33 mouse cellular contexts compared by ENCODE assay signal in genomic region chr11:53682170-53682569, GRCm38 (mm10). TPM values are rescaled to one million over a fixed set of nuclear protein-coding genes. Genes with fewer than 3 reads are reported as not detected.
DNase-seq lines count a peak whose midpoint lies in the region; ATAC-seq and TF ChIP-seq lines count a peak whose summit lies in the region.
"Had no signal": no experiment of that assay in that cellular context is flagged by ENCODE, and none has a peak within 500 bp of the region (broad histone marks: within the 10 kb centered on the region; RNA-seq: fewer than 3 reads in every experiment).

No protein-coding gene starts in this region.

- no peak overlapping the region for H3K4me2 ChIP-seq in heart, embryonic 11.5 days
- no peak overlapping the region for H3K4me2 ChIP-seq in heart, postnatal 0 days (ENCODE audit: low read depth, low read length)
- H3K4me2 ChIP-seq: embryonic facial prominence, embryonic 13.5 days; hindbrain, embryonic 15.5 days; midbrain, embryonic 12.5 days; neural tube, embryonic 15.5 days had no signal

- H3K27me3 ChIP-seq in heart, embryonic 10.5 days (ENCODE audit: insufficient read depth, poor library complexity, severe bottlenecking), result no peaks in the 10 kb centered on the region
- H3K27me3 ChIP-seq in heart, embryonic 11.5 days (ENCODE audit: control insufficient read depth, insufficient read depth, low read length), result no peaks in the 10 kb centered on the region
- no peaks in the 10 kb centered on the region for H3K27me3 ChIP-seq in heart, postnatal 0 days (ENCODE audit: control insufficient read depth, insufficient read depth, low read length)
- H3K27me3 ChIP-seq: CH12.LX; embryonic facial prominence, embryonic 13.5 days; hindbrain, embryonic 15.5 days; midbrain, embryonic 12.5 days; neural tube, embryonic 15.5 days had no signal

- no peaks in the 10 kb centered on the region for H3K9me3 ChIP-seq in heart, embryonic 10.5 days
- H3K9me3 ChIP-seq in heart, embryonic 11.5 days (replicated peaks; ENCODE audit: control insufficient read depth, low read length), result no peaks in the 10 kb centered on the region
- no peaks in the 10 kb centered on the region for H3K9me3 ChIP-seq in heart, postnatal 0 days (replicated peaks; ENCODE audit: control insufficient read depth, low read length)
- H3K9me3 ChIP-seq: embryonic facial prominence, embryonic 13.5 days; G1E; hindbrain, embryonic 15.5 days; midbrain, embryonic 12.5 days; neural tube, embryonic 15.5 days had no signal

- TF ChIP-seq CTCF in heart, postnatal 0 days (IDR thresholded peaks at IDR 0.05; ENCODE audit: low read depth), result no peak

- no peak overlapping the region for H3K4me3 ChIP-seq in heart, embryonic 10.5 days
- no peak overlapping the region for H3K4me3 ChIP-seq in heart, embryonic 11.5 days (ENCODE audit: low read depth, low read length)
- no peak overlapping the region for H3K4me3 ChIP-seq in heart, postnatal 0 days (ENCODE audit: low read depth, low read length)
- H3K4me3 ChIP-seq: embryonic facial prominence, embryonic 13.5 days; hindbrain, embryonic 15.5 days; left cerebral cortex, adult 2 months; midbrain, embryonic 12.5 days; neural tube, embryonic 15.5 days had no signal

- no peak overlapping the region for H3K9ac ChIP-seq in heart, embryonic 11.5 days (ENCODE audit: low read depth, low read length)
- H3K9ac ChIP-seq in heart, postnatal 0 days (replicated peaks; ENCODE audit: low read depth, low read length), result no peak overlapping the region
- H3K9ac ChIP-seq: embryonic facial prominence, embryonic 13.5 days; hindbrain, embryonic 15.5 days; liver, embryonic 14.5 days; midbrain, embryonic 12.5 days; neural tube, embryonic 15.5 days had no signal

- H3K36me3 ChIP-seq in heart, embryonic 10.5 days, result peaks cover 44% of the 10 kb centered on the region
- no peaks in the 10 kb centered on the region; the same call in none of the 2 replicates for H3K36me3 ChIP-seq in heart, embryonic 11.5 days (ENCODE audit: control insufficient read depth, insufficient read depth, low read length)
- peaks cover 17% of the 10 kb centered on the region for H3K36me3 ChIP-seq in heart, postnatal 0 days (replicated peaks; ENCODE audit: control insufficient read depth, insufficient read depth, low read length)

- peaks cover 4% of the 10 kb centered on the region; the same call in 1 of the 2 replicates for H3K4me1 ChIP-seq in heart, embryonic 10.5 days
- H3K4me1 ChIP-seq in heart, embryonic 11.5 days (ENCODE audit: control insufficient read depth, insufficient read depth, low read length), result peaks cover 9% of the 10 kb centered on the region
- peaks cover 5% of the 10 kb centered on the region for H3K4me1 ChIP-seq in heart, postnatal 0 days (ENCODE audit: control insufficient read depth, insufficient read depth)
- H3K4me1 ChIP-seq: embryonic facial prominence, embryonic 13.5 days; hindbrain, embryonic 15.5 days; midbrain, embryonic 12.5 days; neural tube, embryonic 15.5 days had no signal

- no peak for TF ChIP-seq EP300 in heart, postnatal 0 days (IDR thresholded peaks at IDR 0.05; ENCODE audit: low read depth)

- 68% methylated on average over 2 of the region's 2 CpGs for WGBS in heart, embryonic 10.5 days
- 53% methylated on average over 2 of the region's 2 CpGs for WGBS in heart, embryonic 11.5 days (ENCODE audit: insufficient replicate concordance)
- WGBS in heart, postnatal 0 days, result 21% methylated on average over 2 of the region's 2 CpGs

- H3K27ac ChIP-seq in heart, embryonic 10.5 days, result no peak overlapping the region
- H3K27ac ChIP-seq in heart, embryonic 11.5 days (ENCODE audit: low read depth, low read length), result 0 out of 2 replicates have a peak overlapping the region, but pooled peaks have one; percentile 10
- H3K27ac ChIP-seq in heart, postnatal 0 days (ENCODE audit: low read depth), result peak overlapping the region; percentile 73
- H3K27ac ChIP-seq: embryonic facial prominence, embryonic 13.5 days; hindbrain, embryonic 15.5 days; left cerebral cortex, adult 2 months; liver, embryonic 14.5 days; midbrain, embryonic 12.5 days; neural tube, embryonic 15.5 days; stomach, postnatal 0 days had no signal

- peak; percentile 14 to 27 for DNase-seq in heart, adult 18-20 months
- DNase-seq in heart, embryonic 10.5 days (ENCODE audit: low spot score), result no peak
- peak; percentile 42 for DNase-seq in 3T3-L1 (ENCODE audit: low read depth, low spot score)
- peak; percentile 78 for DNase-seq in heart, postnatal 0 days (ENCODE audit: low spot score)
- DNase-seq in gastrocnemius, adult 18-20 months (ENCODE audit: low spot score), result no peak
- DNase-seq in right cerebral cortex, postnatal 36 days (ENCODE audit: low spot score in 2 of 2), result no peak
- DNase-seq: adrenal gland, postnatal 14 days; cerebellum, adult 2 months; cerebellum, postnatal 25 days; gastrocnemius, postnatal 25 days; kidney, adult 2 months; kidney, postnatal 10 days; right cerebral cortex, adult 18-20 months had no signal

- ATAC-seq in heart, embryonic 11.5 days (replicated peaks; ENCODE audit: insufficient number of reproducible peaks, low FRiP score, low TSS enrichment), result no peak
- ATAC-seq in heart, postnatal 0 days (ENCODE audit: insufficient read depth, low read depth), result peak; percentile 89
- no peak for ATAC-seq in CD4-positive, CD25-positive, alpha-beta regulatory T cell, adult 4 months
- ATAC-seq: activated CD4-positive, CD25-positive, alpha-beta regulatory T cell, adult 4 months; forebrain, embryonic 14.5 days had no signal

RNA-seq across cellular contexts. Expression of gene Rad50, which starts 24.9 kb away (rescaled TPM):
- total RNA-seq in heart, adult 18-20 months (2021), result 1 to 10 TPM; 8.0 to 8.6 TPM
- 22.0 and 26.5 TPM in 2 replicates for polyA plus RNA-seq in heart, embryonic 10.5 days (2016; fragmentation: Nextera tagmentation; extraction: Ambion mirVana)
- 19.5 and 22.4 TPM in 2 replicates for polyA plus RNA-seq in heart, embryonic 11.5 days (2014; fragmentation: Nextera tagmentation; extraction: Ambion mirVana)
- total RNA-seq in heart, postnatal 0 days (2014; rRNA removed; ENCODE audit: low replicate concordance), result 4.6 and 5.9 TPM in 2 replicates
- 13.5 and 14.9 TPM in 2 replicates for polyA plus RNA-seq in heart, postnatal 0 days (2015; fragmentation: Nextera tagmentation; extraction: Ambion mirVana)
- polyA plus RNA-seq in CD4-positive, CD25-positive, alpha-beta regulatory T cell, adult 4 months (2017; shearing (Covaris generic)), result 10 to 100 TPM; 47.8 to 50.7 TPM
- 1 to 10 TPM; 4.3 to 5.4 TPM for total RNA-seq in gastrocnemius, adult 18-20 months (2021)

RNA-seq across cellular contexts. Expression of gene Il5, which starts 38.4 kb away (rescaled TPM):
- total RNA-seq in heart, adult 18-20 months (2021), result not detected
- not detected in 2 replicates for polyA plus RNA-seq in heart, embryonic 10.5 days (2016; fragmentation: Nextera tagmentation; extraction: Ambion mirVana)
- polyA plus RNA-seq in heart, embryonic 11.5 days (2014; fragmentation: Nextera tagmentation; extraction: Ambion mirVana), result not detected in 2 replicates
- not detected in 2 replicates for total RNA-seq in heart, postnatal 0 days (2014; rRNA removed; ENCODE audit: low replicate concordance)
- polyA plus RNA-seq in heart, postnatal 0 days (2015; fragmentation: Nextera tagmentation; extraction: Ambion mirVana), result 0.07 TPM in 2 replicates
- polyA plus RNA-seq in CD4-positive, CD25-positive, alpha-beta regulatory T cell, adult 4 months (2017; shearing (Covaris generic)), result not detected
- total RNA-seq in gastrocnemius, adult 18-20 months (2021), result not detected
- total RNA-seq: adrenal gland, postnatal 14 days; CH12.LX; gastrocnemius, postnatal 25 days; hematopoietic stem cell, adult 5-6 weeks; layer of hippocampus, postnatal 10 days; left cerebral cortex, adult 2 months; left cerebral cortex, postnatal 36 days; megakaryocyte progenitor cell, adult 5-6 weeks had no signal
- polyA plus RNA-seq: embryonic facial prominence, embryonic 13.5 days; forebrain, embryonic 14.5 days; G1E; hindbrain, embryonic 15.5 days; intestine, embryonic 14.5 days; limb, embryonic 14.5 days; liver, embryonic 14.5 days; midbrain, embryonic 12.5 days; neural tube, embryonic 15.5 days; small intestine, adult 2 months; stomach, postnatal 0 days had no signal

RNA-seq across cellular contexts. Expression of gene Il13, which starts 47.7 kb away (rescaled TPM):
- total RNA-seq in heart, adult 18-20 months (2021), result not detected
- polyA plus RNA-seq in heart, embryonic 10.5 days (2016; fragmentation: Nextera tagmentation; extraction: Ambion mirVana), result not detected in 2 replicates
- not detected in 2 replicates for polyA plus RNA-seq in heart, embryonic 11.5 days (2014; fragmentation: Nextera tagmentation; extraction: Ambion mirVana)
- not detected in 2 replicates for total RNA-seq in heart, postnatal 0 days (2014; rRNA removed; ENCODE audit: low replicate concordance)
- polyA plus RNA-seq in heart, postnatal 0 days (2015; fragmentation: Nextera tagmentation; extraction: Ambion mirVana), result not detected in 2 replicates
- not detected for polyA plus RNA-seq in CD4-positive, CD25-positive, alpha-beta regulatory T cell, adult 4 months (2017; shearing (Covaris generic))
- total RNA-seq in gastrocnemius, adult 18-20 months (2021), result not detected
- total RNA-seq: adrenal gland, postnatal 14 days; gastrocnemius, postnatal 25 days; hematopoietic stem cell, adult 5-6 weeks; layer of hippocampus, postnatal 10 days; left cerebral cortex, adult 2 months; left cerebral cortex, postnatal 36 days; megakaryocyte progenitor cell, adult 5-6 weeks had no signal
- polyA plus RNA-seq: activated CD4-positive, CD25-positive, alpha-beta regulatory T cell, adult 4 months; cerebellum, adult 2 months; embryonic facial prominence, embryonic 13.5 days; forebrain, embryonic 14.5 days; G1E; hindbrain, embryonic 15.5 days; intestine, embryonic 14.5 days; kidney, adult 2 months; midbrain, embryonic 12.5 days; neural tube, embryonic 15.5 days; stomach, postnatal 0 days had no signal

Comparison
In these comparisons a context has a peak if more than half of its experiments do, and no peak if none do; other contexts are left out.
1. DNase-seq: peak in heart, adult 18-20 months (2 of 2), 3T3-L1 (single experiment) and heart, postnatal 0 days (single experiment); none in heart, embryonic 10.5 days (single experiment), gastrocnemius, adult 18-20 months (single experiment) and right cerebral cortex, postnatal 36 days (0 of 2).